Mouse (Mus musculus): ENCODE results near the gene Hist1h2bq. TPM values are rescaled to one million over a fixed set of nuclear protein-coding genes. Genes with fewer than 3 reads are reported as not detected.
A peak's percentile ranks its signal among the peaks of the same experiment; 100 is the strongest.
"Not testable (repeated sequence)": the region's sequence is repeated elsewhere in the genome, so short reads cannot be mapped to it uniquely, and the experiment has no call there.

Hist1h2bq gene
- 4.9 and 7.3 TPM in 2 replicates for polyA plus RNA-seq (2015; fragmentation: Nextera tagmentation; extraction: Ambion mirVana)

DNA sequence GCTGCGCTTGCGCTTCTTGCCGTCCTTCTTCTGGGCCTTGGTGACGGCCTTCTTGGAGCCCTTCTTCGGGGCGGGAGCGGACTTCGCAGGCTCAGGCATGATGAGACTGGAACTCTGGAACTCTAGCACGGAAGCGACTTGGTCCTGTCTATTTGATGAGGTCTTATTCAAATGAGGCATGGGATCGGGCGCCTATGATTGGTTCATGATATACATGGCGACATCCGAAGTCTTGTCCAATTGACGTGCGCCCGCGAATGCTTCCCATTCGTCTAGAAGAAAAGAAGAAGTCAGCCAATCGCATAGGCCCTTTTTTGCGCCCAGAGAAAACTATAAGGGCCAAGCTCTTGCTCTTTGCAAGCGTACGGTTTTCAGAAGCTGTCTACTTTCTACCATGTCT lies at the start of gene Hist1h2bq, which contains the start of gene Hist1h2ao:
Hist1h2bq (minus strand) TSS at position 125 of the 400 bp plus-strand sequence.
Hist1h2ao (plus strand) TSS at position 393 of the 400 bp plus-strand sequence.
- not testable (repeated sequence) for H3K36me3 ChIP-seq; H3K4me3 ChIP-seq; H3K4me2 ChIP-seq; H3K27me3 ChIP-seq; H3K4me1 ChIP-seq (replicated peaks); H3K9me3 ChIP-seq; H3K27ac ChIP-seq (replicated peaks); H3K9ac ChIP-seq
- WGBS: no CpG with 5 or more reads among the region's 23 CpGs
- ATAC-seq (ENCODE audit: low FRiP score, low read depth): peak; percentile 99

DNA sequence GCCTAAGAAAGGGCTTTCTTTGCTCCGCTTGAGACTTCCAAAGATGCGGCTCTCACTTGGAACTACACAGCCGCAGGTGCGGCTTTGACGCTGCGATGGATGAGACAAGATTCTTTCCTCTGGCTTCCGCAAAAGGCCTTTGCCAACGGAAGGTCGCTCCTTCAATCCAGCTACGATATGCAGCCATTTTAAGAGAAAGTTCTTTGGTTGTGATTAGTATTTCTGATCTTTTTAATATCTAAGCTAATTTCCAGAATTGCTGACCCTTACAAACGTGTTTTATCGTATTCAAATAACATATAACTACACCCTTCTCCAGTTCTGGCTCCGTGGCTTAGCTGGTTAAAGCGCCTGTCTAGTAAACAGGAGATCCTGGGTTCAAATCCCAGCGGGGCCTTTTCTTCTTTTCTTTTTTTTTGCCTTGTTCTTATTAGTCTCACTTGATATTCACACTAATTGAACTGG lies 45.7 kb upstream of the Hist1h2bq start:
- Histone ChIP-seq H3K9me3 (no peaks in the 10 kb centered on the region), H3K27ac (replicated peaks) (peak overlapping the region; percentile 55), H3K4me1 (replicated peaks) (no peaks in the 10 kb centered on the region), H3K27me3 (no peaks in the 10 kb centered on the region), H3K4me2 (peak overlapping the region; percentile 56), H3K9ac (peak overlapping the region; percentile 45), H3K4me3 (peak overlapping the region; percentile 49), H3K36me3 (no peaks in the 10 kb centered on the region)
- ATAC-seq (ENCODE audit: low FRiP score, low read depth): peak; percentile 56; the same call in 1 of the 2 replicates
- under 1% methylated on average over 15 of the region's 15 CpGs for WGBS

DNA sequence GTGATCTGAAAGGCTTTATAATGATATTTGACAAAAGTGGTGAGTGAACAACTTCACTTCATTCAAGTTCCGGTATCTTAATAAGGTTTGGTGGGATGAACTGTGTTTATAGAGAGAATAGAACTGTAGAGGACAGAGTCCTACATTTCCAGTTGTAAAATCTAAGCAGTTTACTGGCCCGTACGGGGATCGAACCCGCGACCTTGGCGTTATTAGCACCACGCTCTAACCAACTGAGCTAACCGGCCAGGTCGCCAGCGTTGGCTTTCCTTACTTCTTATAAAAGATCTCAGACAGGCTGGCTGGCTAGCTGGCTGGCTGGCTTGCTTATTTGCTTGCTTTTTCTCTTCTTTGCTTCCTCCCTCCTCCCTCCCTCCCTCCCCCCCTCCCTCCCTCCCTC lies 45.1 kb upstream of the Hist1h2bq start:
- Histone ChIP-seq H3K4me3 (peak overlapping the region; percentile 49), H3K4me2 (peak overlapping the region; percentile 56), H3K9ac (no peak overlapping the region), H3K27me3 (no peaks in the 10 kb centered on the region), H3K36me3 (no peaks in the 10 kb centered on the region), H3K27ac (replicated peaks) (no peak overlapping the region), H3K9me3 (no peaks in the 10 kb centered on the region), H3K4me1 (replicated peaks) (no peaks in the 10 kb centered on the region)
- peak; percentile 87 for ATAC-seq (ENCODE audit: low FRiP score, low read depth)
- 1% methylated on average over 11 of the region's 11 CpGs for WGBS

DNA sequence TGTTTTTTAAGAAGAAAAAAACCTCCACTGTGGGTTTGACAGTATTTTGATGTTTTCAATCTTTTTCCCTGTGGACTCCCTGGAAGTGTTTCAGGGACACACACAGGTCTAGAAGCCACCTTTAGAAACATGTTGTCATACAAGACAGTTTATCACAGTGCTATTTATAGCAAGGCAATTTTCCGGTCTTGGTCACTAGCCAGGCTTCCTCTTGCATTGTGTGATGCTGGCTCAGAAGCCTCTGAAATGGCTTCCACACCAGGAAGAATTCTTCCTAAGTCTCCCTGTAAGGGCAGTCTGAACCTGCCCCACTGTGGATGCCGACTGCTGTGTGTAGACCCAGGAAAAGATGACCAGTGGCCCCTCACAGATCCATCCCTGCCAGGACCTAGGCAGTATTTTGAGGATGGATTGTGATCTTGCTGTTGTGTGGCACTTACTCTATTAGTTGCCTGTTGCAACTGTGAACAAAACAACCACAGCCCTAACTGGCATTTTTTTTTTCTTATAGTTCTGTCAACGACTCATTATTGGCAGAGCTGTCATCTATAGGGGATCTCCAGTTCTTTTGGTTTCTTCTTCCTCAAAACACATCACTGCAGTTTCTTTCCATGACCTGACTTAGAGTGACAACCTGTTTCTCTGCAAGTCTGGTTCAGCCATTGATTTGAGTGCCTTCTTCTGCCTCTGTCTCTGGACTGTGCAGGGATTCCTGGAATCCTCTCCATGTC lies 42.4 kb upstream of the Hist1h2bq start:
- no peak overlapping the region for H3K4me3 ChIP-seq
- no peaks in the 10 kb centered on the region for H3K27me3 ChIP-seq
- no peak overlapping the region for H3K9ac ChIP-seq
- H3K9me3 ChIP-seq: no peaks in the 10 kb centered on the region
- ATAC-seq (ENCODE audit: low FRiP score, low read depth): no peak
- 67% methylated on average over 3 of the region's 3 CpGs for WGBS
- no peaks in the 10 kb centered on the region for H3K4me1 ChIP-seq (replicated peaks)
- H3K27ac ChIP-seq (replicated peaks): no peak overlapping the region
- H3K36me3 ChIP-seq: no peaks in the 10 kb centered on the region
- no peak overlapping the region for H3K4me2 ChIP-seq

DNA sequence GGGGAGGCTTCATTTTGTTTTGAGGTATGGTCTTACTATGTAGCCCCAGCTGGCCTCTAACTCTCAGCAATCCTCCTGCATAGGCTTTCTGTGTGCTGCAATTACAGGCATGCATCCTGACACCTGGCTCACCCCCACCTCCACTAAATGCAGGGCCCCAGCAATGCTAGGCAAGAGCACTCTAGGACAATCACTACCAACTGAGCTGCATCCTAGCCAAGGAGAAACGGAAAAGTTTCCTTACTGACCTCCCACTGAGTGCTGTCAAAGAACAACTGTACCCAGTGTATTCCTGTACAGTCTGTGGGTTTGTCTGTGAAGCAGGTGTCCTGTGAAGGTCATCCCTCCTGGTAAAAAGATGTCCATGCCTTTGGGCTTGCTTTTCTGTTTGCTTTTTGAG lies 40.7 kb upstream of the Hist1h2bq start:
- 14% methylated on average over 1 of the region's 1 CpGs for WGBS

DNA sequence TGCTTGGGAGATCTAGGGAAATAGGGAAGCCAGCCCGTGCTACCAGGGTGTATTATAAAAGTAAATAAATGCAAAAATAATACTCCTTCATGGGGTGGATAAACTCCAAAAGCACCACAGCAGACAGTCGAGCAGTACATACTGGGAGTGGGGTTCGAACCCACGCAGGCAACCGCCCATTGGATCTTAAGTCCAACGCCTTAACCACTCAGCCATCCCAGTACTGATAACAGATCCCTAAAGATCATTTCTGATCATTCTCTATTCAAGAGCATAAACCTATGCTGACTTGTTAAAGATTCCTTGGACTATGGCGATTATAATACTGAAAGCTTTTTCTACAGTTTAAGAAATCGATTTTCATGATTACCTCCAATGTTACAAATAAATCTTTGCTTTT lies 37.9 kb upstream of the Hist1h2bq start:
- Histone ChIP-seq H3K27me3 (no peaks in the 10 kb centered on the region), H3K4me3 (no peak overlapping the region), H3K4me2 (no peak overlapping the region), H3K9me3 (no peaks in the 10 kb centered on the region), H3K36me3 (no peaks in the 10 kb centered on the region), H3K27ac (replicated peaks) (no peak overlapping the region), H3K4me1 (replicated peaks) (no peaks in the 10 kb centered on the region), H3K9ac (no peak overlapping the region)
- 21% methylated on average over 8 of the region's 8 CpGs for WGBS
- no peak for ATAC-seq (ENCODE audit: low FRiP score, low read depth)

More for the DNA sequence above, 40.7 kb upstream of the Hist1h2bq start:
- H3K27ac ChIP-seq (replicated peaks); H3K4me2 ChIP-seq; H3K9ac ChIP-seq; ATAC-seq (ENCODE audit: low FRiP score, low read depth); H3K9me3 ChIP-seq; H3K4me3 ChIP-seq; H3K36me3 ChIP-seq; H3K27me3 ChIP-seq; H3K4me1 ChIP-seq (replicated peaks): not testable (repeated sequence)

DNA sequence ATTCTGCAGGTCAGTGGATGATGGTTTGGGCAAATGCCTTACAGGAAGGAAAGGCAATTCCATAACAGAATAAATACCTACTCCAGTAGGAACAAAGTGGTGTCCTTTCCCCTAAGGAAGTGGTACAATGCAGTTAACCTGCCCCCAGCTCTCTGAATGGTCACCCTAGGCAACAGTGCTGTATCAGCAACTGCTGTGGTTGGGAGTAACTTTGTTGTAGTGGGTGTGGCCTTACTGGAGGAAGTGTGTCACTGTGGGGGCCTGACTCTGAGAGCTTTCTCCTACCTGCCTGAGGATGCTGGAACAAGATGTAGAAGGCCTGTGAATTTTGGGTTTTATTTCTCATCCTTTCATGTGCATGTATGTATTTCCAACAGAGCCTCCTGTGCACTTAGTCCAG lies 36.4 kb upstream of the Hist1h2bq start:
- not testable (repeated sequence) for H3K27ac ChIP-seq (replicated peaks); ATAC-seq (ENCODE audit: low FRiP score, low read depth); H3K4me1 ChIP-seq (replicated peaks); H3K4me2 ChIP-seq; H3K9me3 ChIP-seq; H3K9ac ChIP-seq; H3K27me3 ChIP-seq; H3K36me3 ChIP-seq; H3K4me3 ChIP-seq

DNA sequence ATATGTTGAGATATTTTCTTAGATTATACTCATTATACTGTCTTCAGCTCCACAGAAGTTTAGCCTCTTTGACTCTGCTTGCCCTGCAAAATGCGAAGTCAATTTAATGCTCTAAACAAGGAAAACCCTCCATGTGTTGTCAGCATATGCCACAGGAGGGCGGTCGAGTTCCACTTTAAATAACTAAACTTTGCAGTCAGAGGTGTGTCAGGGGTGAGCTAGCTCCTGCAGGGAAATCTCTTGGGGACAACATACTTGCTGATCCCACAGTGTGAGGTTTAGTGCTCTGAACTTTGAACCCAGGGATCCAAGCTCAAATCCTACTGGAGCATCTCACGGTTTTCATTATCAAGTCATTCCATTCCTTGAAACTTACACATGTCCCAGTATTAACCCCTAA lies 30.5 kb upstream of the Hist1h2bq start:
- not testable (repeated sequence) for H3K27me3 ChIP-seq; H3K4me3 ChIP-seq; H3K9ac ChIP-seq; H3K36me3 ChIP-seq; H3K4me2 ChIP-seq; H3K4me1 ChIP-seq (replicated peaks); H3K27ac ChIP-seq (replicated peaks); H3K9me3 ChIP-seq
- no CpG with 5 or more reads among the region's 4 CpGs for WGBS
- ATAC-seq (ENCODE audit: low FRiP score, low read depth): peak; percentile 49; the same call in 1 of the 2 replicates

DNA sequence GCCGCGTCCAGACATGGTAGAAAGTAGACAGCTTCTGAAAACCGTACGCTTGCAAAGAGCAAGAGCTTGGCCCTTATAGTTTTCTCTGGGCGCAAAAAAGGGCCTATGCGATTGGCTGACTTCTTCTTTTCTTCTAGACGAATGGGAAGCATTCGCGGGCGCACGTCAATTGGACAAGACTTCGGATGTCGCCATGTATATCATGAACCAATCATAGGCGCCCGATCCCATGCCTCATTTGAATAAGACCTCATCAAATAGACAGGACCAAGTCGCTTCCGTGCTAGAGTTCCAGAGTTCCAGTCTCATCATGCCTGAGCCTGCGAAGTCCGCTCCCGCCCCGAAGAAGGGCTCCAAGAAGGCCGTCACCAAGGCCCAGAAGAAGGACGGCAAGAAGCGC lies 23.5 kb upstream of the Hist1h2bq start, which contains the start of the genes Hist1h2ap and Hist1h2br:
Hist1h2ap (minus strand) TSS at position 47 of the 400 bp plus-strand sequence.
Hist1h2br (plus strand) TSS at position 283 of the 400 bp plus-strand sequence.
- peak; percentile 98 for ATAC-seq (ENCODE audit: low FRiP score, low read depth)
- WGBS: no CpG with 5 or more reads among the region's 24 CpGs
- H3K4me1 ChIP-seq (replicated peaks); H3K9me3 ChIP-seq; H3K4me3 ChIP-seq; H3K27me3 ChIP-seq; H3K9ac ChIP-seq; H3K27ac ChIP-seq (replicated peaks); H3K4me2 ChIP-seq; H3K36me3 ChIP-seq: not testable (repeated sequence)

DNA sequence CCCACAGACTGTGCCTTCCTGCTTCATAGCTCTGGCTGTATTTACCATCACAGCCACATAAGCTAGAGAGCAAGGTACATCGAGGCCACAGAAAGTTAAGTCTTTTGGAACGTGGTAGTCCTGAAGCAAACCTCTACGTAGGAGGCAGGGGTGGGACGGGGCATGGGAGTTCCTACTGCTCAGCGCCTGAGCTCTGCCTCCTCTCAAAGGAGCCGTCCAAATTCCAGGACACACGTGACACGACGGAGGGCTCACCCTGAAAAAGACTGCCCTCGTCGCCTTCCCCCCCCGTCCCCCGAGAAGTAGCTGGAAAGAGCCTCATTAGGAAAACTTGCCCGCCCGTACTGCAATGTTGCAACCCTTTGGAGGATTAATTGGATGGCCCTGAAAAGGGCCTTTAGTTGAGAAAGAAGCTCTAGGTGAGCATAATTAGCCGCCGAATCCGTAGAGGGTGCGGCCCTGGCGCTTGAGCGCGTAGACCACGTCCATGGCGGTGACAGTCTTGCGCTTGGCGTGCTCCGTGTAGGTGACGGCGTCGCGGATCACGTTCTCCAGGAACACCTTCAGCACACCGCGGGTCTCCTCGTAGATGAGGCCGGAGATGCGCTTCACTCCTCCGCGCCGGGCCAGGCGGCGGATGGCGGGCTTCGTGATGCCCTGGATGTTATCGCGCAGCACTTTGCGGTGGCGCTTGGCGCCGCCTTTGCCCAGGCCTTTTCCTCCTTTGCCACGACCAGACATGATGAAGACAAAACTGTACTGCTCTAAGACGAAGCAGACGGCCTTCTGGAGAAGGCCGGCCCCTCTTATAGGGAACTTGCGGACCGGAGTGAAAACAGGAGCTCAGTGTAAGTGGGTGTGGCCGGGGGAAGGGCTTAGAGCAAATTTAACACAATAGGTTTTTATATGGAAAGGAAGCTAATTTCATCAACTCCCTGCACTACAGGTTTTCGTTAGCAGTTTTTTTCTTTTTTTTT lies 21.7 kb upstream of the Hist1h2bq start, which contains the start of gene Hist1h4n:
Hist1h4n (minus strand) TSS at position 779 of the 977 bp plus-strand sequence.
- peak; percentile 90 for ATAC-seq (ENCODE audit: low FRiP score, low read depth)
- peak within 1 kb of the TSS; percentile 49 for H3K4me2 ChIP-seq
- H3K9ac ChIP-seq; H3K27me3 ChIP-seq; H3K4me1 ChIP-seq (replicated peaks); H3K36me3 ChIP-seq; H3K9me3 ChIP-seq; H3K27ac ChIP-seq (replicated peaks): not testable (repeated sequence)
- peak within 1 kb of the TSS; percentile 27 for H3K4me3 ChIP-seq
- 0% methylated on average over 27 of the region's 58 CpGs for WGBS

DNA sequence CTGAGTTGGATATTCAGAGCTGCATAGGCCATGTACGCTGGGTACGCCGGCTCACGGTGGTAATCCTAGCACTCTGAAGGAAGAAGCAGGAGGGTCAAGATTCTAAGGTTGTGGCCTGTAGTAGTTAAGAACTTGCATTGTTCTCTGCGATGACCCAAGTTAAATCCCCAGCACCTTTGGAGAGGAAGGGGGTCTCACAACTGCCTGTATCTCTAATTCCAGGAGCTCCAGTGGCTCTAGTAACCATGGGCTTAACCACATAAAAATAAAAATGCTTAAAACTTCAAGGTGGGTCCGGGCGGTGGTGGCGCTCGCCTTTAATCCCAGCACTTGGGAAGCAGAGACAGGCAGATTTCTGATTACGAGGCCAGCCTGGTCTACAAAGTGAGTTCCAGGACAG lies 20.3 kb upstream of the Hist1h2bq start:
- Histone ChIP-seq H3K4me3 (no peak overlapping the region), H3K9me3 (no peaks in the 10 kb centered on the region), H3K9ac (no peak overlapping the region), H3K27me3 (no peaks in the 10 kb centered on the region), H3K36me3 (no peaks in the 10 kb centered on the region), H3K4me2 (no peak overlapping the region), H3K27ac (replicated peaks) (no peak overlapping the region), H3K4me1 (replicated peaks) (no peaks in the 10 kb centered on the region)
- no peak for ATAC-seq (ENCODE audit: low FRiP score, low read depth)
- WGBS: 89% methylated on average over 10 of the region's 10 CpGs

DNA sequence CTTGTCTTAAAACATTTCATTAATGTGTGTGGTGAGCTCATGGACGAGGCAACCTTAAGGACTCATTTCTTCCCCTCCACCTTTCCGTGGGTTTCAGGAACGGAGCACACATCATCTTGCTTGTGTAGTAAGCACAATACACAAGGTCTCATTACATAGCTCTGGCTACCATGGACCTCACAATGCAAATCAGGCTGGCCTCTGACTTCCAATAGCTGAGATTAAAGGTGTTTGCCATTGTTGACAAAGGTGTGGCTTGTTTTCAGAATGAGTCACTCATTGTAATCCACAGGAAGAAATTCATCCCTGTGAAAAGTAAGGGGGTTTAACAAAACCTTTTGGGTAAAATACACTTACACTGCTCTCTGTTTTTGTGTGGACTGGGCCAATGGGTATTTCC lies 18.5 kb upstream of the Hist1h2bq start:
- H3K27me3 ChIP-seq: no peaks in the 10 kb centered on the region
- no peak overlapping the region for H3K27ac ChIP-seq (replicated peaks)
- WGBS: 87% methylated on average over 3 of the region's 3 CpGs
- H3K36me3 ChIP-seq: no peaks in the 10 kb centered on the region
- no peaks in the 10 kb centered on the region for H3K4me1 ChIP-seq (replicated peaks)
- no peak overlapping the region for H3K4me3 ChIP-seq
- H3K9me3 ChIP-seq: no peaks in the 10 kb centered on the region
- no peak overlapping the region for H3K9ac ChIP-seq
- no peak for ATAC-seq (ENCODE audit: low FRiP score, low read depth)
- H3K4me2 ChIP-seq: no peak overlapping the region

Data from hindbrain, embryonic 15.5 days (tissue).